Comparison of ENCODE assay signal across 1 mouse cellular context in genomic region chr11:118215928-118216458, GRCm38 (mm10).
TF ChIP-seq lines count a peak whose summit lies in the region.

No protein-coding gene starts in this region.

TF ChIP-seq in CH12.LX, 34 proteins besides CTCF, POLR2A, EP300 and RAD21 (continued from another document):
- TF ChIP-seq MXI1 (IDR thresholded peaks at IDR 0.05; ENCODE audit: low read depth, low read length) (peak; percentile 57; the same call in 1 of the 2 replicates), IRF4 (IDR thresholded peaks at IDR 0.05; ENCODE audit: low read depth, low read length) (peak; percentile 98), POLR2AphosphoS2 (IDR thresholded peaks at IDR 0.05; ENCODE audit: low read depth, low read length) (no peak), MYC (IDR thresholded peaks at IDR 0.05; ENCODE audit: low read depth, low read length) (peak; percentile 80), NELFE (IDR thresholded peaks at IDR 0.05; ENCODE audit: low read depth, low read length) (0 out of 2 replicates have a peak, but pooled peaks have one; percentile 33), KAT2A (IDR thresholded peaks at IDR 0.05; ENCODE audit: insufficient replicate concordance, low read length) (no peak), TCF12 (IDR thresholded peaks at IDR 0.05; ENCODE audit: low read depth, low read length) (peak; percentile 93), JUND (conservative IDR thresholded peaks at IDR 0.05; ENCODE audit: low read depth, low read length) (peak; percentile 37), SMC3 (IDR thresholded peaks at IDR 0.05; ENCODE audit: low read depth, low read length) (no peak), MEF2A (IDR thresholded peaks at IDR 0.05; ENCODE audit: borderline replicate concordance, low read depth, low read length) (peak; percentile 90), GABPA (IDR thresholded peaks at IDR 0.05; ENCODE audit: insufficient replicate concordance, low read depth, low read length) (no peak), ZKSCAN1 (IDR thresholded peaks at IDR 0.05; ENCODE audit: borderline replicate concordance, low read depth, low read length) (no peak), MAZ (IDR thresholded peaks at IDR 0.05; ENCODE audit: low read depth, low read length) (0 out of 2 replicates have a peak, but pooled peaks have one; percentile 32), TBP (conservative IDR thresholded peaks at IDR 0.05; ENCODE audit: low read depth, low read length) (peak; percentile 68), BHLHE40 (IDR thresholded peaks at IDR 0.05; ENCODE audit: low read depth, low read length) (peak; percentile 69), PAX5 (IDR thresholded peaks at IDR 0.05; ENCODE audit: low read length) (no peak), ELF1 (IDR thresholded peaks at IDR 0.05; ENCODE audit: low read depth, low read length) (no peak), NRF1 (IDR thresholded peaks at IDR 0.05; ENCODE audit: low read depth, low read length) (peak; percentile 67), CHD2 (IDR thresholded peaks at IDR 0.05; ENCODE audit: low read length) (no peak), USF2 (conservative IDR thresholded peaks at IDR 0.05; ENCODE audit: low read depth, low read length) (no peak), HCFC1 (IDR thresholded peaks at IDR 0.05; ENCODE audit: low read depth, low read length) (no peak), MAFK (IDR thresholded peaks at IDR 0.05; ENCODE audit: insufficient replicate concordance, low read length) (no peak)
